Mouse (Mus musculus) cerebellum, postnatal 36 days (tissue): ENCODE results near the gene Gatd1.

Source experiments
- DNase-seq, 2 experiments: peaks; one replicate each; pipeline ENCODE4 v3.0.0; 2021 to 2022; ENCODE audit warnings: mixed read lengths in 2 of 2

Gene Gatd1

DNA sequence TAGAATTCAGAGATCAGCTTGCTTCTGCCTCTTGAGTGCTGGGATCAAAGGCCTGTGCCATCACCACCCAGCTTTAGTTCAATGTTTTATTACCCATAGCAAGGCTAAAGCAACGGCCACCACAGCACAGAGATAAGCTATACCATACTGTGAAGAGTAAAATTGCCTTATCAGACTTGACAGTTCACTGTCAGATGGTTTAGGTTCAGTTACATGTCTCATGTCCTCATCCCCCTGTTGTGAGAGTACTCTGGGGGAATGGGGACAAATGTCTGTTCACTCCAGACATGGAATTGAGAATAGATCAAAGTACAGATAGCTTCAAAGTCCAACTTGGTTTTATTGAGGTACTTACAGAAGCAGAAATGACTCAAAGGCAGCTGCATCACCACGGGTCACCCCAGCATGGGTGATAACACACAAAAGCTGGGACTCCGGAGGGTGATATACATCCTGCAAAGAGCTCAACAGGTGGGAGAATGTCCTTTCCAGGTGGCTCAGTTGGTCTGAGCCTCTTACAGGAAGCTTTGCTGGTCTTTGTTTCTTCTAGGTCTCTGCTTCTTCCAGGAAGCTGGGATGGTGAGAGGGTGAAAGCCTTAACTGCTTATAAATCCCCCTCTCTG, 25.3 kb downstream of the Gatd1 start:
- DNase-seq = no peak

DNA sequence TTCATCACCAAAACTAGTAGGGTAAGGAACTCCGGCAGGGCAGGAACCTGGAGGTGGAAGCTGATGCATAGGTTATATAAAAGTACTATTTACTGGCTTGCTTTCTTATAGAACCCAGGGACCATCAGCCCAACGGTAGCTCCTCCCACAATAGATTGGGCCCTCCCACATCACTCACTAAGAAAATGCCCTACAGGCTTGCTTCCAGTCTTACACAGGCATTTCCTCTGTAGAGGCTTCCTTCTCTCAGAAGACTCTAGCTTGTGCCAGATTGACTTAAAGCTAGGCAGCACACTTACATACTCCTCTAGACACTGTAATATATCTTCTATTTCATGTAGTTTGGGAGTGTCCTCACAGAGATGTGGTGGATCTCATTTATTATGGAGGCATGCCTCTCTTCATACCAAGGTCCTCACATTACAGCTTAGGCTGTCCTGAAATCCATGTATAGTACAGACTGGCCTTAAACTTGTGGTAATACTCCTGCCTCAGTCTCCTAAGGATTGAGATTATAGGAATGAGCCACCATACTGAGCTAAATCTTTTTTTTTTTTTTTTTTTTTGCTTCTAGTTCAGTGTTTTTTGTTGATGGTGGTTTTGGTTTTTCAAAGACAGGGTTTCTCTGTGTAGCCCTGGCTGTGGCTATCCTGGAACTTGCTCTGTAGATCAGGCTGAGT, 26.0 kb downstream of the Gatd1 start:
- no peak for DNase-seq

DNA sequence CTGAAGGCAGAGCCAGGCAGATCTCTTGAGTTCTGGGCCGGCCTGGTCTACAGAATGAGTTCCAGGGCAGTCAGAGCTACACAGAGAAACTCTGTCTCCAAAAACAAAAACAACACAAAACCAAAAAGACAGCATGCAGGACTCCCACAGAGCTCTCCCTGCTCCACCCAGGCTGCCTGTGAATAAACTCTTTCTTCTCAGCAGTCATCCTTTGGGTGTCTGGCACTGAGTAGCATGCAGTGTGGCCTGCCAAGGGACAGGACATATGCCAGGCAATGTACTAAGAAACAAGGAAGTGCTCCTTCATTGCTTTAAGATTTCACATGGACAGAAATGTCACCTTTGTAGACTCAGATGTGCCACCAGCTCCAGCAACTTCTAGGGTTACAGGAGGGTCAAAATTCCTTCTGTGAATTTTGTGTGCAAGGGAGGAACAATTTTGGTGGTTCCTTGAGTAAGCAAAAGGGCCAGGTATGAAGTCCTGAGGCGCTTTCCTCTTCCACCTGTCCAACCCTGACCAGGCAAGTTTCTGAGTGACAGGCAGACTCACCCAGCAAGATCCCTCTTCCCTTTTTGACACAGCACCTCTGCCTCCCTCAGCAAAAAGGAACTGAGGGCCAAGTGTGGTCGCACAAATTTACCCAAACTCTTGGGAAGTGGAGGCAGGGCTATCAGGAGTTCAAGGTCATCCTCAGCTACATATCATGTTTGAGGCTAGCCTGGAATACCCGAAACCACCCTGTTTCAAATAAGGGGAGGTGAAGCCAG, 32.7 kb downstream of the Gatd1 start:
- DNase-seq = no peak

DNA sequence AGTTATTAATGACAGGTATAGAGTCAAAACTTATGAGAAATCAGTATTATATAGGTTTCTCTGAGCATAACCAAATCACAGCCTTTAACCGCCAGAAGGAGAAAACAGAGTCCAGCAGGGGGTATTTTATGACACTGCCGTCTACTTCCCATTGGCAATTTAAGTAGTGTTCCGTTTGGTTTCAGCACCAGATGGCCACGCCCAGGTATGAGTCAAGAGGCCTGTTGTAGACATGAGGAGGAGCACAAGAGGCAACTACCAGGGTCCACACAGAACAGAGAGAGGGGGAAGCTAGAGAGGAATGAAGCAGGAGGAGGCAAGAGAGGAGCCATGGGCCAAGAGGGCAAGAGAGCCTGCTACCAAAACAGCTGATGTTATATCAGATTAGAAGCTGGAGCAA, 34.4 kb downstream of the Gatd1 start:
- no peak for DNase-seq

DNA sequence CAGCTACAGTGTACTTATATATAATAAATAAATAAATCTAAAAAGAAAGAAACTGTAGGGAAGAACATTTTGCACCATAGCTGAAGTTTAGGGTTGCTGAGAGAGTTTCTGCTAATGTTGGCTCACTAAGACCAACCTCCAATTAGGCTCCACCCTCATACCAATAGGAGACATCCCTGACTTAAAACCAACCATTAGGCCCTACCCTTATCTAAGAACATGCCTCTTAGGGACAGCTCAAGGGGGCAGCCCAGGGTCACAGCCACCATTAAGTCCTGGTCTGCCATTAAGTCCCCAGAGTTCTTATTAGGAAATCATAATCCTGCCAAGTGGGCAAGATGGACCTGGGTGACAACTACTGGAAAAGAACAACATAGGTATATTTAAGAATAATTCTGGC, 39.5 kb downstream of the Gatd1 start:
- DNase-seq = no peak

DNA sequence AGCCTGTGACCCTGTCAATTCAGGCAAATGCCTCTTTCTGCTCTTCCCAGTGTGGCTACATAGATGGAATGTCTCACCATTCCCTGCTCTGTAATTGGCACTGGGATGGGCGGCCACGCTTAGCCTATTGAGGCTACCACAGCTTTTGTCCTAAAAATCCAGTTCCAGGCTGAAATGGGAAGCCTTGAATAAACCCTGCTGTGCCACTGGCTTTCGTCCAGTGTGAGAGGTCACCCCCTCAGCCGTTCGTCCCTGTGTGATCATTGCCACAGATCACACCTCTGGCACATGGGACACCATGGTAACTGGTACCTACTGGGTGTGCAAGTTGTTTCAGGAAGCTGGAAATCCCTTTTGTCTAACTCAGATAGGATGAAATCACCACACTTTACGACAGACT, 40.3 kb downstream of the Gatd1 start:
- no peak for DNase-seq

DNA sequence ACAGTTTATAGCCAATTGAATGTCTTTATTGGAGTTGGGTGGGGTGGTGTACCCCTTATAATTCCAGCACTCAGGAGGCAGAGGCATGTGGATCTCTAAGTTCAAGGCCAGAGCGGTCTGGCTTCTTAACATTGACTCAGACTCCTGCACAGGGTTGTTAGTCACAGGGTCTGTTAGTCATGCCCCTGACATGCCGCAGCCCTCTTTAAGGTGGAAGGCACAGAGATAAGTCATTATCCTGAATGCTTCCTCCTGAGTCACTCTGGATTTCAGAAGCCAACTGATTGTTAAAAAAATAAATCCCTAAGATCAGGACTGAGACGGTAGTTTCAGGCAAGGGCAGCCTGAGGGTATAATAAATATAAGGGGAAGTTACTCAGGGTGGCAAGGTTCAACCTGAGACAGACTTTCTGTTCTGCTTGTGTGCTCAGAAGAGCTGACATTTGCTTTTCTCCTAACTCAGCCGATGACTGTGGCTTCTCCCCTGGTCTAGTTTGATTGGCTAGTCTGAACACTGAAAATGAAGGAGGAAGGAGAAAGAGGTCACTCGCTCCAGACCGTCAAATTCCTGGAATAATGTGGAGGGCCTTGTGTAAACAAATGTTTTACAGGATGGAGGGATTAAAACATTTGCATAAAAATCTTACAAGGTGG, 41.9 kb downstream of the Gatd1 start:
- DNase-seq = no peak

DNA sequence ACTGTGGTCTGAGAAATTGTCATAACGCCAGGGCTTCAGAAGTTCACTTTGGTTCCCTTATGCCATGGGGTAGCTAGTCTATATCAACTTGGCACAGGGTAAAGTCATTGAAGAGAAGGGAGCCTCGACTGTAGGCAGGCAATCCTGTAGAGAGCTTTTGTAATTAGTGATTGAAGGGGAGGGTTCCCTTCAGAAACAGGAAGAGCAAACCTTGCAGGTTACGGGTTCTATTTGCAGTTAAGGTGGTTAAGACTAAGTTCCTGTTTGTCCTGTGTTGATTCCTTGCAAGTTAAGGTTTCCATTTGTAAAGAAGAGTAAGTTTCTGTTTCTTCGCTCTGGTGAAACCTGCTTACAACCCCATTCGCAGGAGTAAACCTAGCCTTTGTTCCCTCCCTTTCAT, 44.0 kb downstream of the Gatd1 start:
- DNase-seq = no peak

DNA sequence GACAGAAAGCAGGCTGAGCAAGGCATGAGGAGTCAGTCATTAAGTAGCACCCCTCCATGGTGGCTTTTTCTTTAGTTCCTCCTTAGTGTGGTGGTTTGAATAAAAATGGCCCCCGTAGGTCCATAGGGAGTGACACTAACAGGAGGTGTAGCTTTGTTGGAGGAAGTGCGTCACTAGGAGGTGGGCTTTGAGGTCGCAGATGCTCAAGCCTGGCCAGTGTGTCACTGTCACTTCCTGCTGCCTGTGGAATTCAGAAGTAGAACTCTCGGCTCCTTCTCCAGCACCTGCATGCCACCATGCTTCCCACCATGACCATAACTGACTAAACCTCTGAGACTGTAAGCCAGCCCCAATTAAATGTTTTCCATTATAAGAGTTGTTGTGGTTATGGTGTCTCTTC, 46.6 kb downstream of the Gatd1 start:
- DNase-seq = no peak

DNA sequence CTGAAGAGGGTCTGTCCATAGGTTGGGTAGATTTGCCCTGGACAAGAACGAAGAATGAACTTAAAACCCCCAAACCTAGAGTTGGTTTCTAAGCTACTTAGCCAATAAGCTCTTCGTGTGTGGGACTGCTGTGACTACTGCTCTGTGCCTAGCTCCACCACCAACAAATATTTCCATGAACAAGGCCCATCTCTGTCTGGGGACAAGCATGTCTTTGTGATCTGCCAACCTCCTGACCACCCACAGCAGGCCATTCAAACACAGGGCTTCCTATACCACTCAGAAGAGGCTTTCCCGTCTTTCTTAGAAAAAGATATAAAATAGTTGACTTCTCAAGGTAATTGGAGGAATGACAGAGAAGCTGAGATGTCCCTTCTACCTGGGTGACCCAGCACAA, 48.9 kb downstream of the Gatd1 start:
- no peak for DNase-seq

DNA sequence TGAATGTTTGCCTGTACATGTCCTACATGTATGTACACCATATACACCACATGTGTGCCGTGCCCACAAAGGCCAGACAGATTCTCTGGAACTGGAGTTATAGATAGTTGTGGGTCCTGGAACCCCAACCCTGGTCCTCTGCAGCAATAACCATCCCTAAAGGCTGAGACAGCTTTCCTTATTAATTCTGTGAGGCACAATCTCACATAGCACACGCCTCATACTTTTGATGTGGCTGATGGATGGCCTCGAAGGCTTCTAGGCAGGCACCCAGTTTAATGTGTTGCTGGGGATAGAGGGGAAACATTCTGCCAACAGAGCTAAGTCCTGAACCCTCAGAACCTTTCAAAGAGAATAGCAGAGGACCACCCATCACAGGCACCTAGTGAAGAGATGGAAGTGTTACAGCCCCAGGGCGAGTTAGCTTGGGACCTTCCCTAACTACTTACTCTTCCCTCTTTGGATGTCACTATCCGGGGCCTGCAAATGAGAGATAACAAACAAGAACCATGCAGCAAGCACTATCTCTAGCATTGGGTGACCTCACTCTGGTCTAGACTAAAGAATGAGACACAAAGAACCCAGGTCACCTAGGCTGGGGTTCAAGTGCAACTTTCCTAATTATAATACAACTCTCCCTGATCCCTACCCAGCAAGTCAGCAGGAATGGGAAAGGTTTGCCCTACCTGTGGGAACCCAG, 49.4 kb downstream of the Gatd1 start:
- no peak for DNase-seq

DNA sequence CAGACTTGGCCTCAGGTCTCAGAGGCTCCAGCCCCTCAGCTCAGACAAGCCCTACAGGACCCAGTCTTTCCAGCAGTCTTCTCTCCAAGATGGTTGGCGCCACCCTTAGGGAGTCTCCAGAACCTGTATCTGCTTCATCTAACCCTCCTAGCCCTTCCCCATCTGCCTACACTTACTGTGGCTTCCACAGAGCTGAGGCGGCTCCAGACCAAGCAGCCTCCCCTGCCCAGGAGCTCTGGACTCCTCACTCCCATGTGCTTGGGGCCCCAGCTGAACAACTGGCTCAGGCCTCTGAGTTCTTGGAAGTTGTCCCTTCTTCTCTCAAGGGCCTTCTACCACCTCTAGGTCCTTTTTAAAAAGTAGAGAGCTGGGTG, 50.2 kb downstream of the Gatd1 start:
- DNase-seq = peak in 1 of 2 experiments; percentile 10

DNA sequence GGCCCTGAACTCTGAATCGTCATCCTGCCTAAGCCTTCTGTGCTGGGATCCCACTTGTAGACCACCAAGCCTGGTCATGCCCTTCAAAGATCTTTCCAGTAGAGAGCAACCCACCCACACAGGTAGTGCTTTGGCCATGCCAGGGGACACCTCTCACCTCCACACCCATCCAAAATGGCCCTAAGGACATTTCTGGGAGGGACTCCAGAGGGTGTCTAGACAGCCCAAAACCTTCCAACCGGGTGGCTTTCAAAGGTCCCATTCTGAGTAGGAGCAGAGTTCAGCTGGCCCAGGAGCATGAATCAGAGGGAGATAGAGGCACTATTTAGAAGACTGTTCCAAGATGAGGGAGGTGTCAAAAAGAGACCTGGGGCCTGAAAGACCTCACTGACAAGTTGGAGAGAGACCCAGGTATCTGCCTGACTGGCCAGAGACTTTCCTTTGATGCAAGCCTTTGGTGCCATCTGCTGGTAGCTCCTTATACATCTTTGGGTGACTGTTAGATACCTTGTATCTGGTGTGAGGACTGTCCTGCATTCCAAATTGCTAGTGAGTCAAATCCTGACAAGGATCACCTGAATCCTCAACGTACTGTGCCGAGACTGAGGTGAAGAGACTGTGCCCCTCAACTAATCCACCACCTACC, 50.7 kb downstream of the Gatd1 start:
- peak; percentile 79 to 89 for DNase-seq

DNA sequence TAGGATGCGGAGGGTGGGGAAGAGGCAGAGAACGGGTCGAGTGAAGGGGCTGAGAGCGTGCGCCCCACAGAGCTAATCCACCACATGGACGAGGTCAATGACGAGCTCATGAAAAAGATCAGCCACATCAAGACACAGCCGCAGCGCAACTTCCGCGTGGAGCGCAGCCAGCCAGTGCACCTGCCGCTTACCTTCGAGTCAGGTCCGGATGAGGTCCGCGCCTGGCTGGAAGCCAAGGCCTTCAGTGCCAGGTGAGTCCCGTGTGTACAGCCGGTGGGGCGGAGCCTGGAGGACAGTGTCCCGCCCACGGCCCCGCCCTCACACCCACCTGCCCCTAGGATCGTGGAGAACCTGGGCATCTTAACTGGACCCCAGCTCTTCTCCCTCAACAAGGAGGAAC, 52.4 kb downstream of the Gatd1 start:
- peak; percentile 67 to 81 for DNase-seq
